Mouse (Mus musculus): ENCODE data around the gene Zfp661.

GRCm38 (mm10) chr2:127590204-127590603, 3.3 kb upstream of the Zfp661 start:
- TF ChIP-seq CTCF (IDR thresholded peaks at IDR 0.05; ENCODE audit: insufficient read depth, low read length) (no peak), POLR2A (IDR thresholded peaks at IDR 0.05; ENCODE audit: borderline replicate concordance, extremely low read depth, low read depth, low read length) (no peak)
